Mouse (Mus musculus) E14TG2a.4 (cell line): ENCODE results near the gene Atg2b.

Source experiments
- CTCF ChIP-seq: conservative IDR thresholded peaks from 2 replicates; pipeline ENCODE4 v1.5.1; 2014; ENCODE audit warnings: low read length
- POU5F1 ChIP-seq: IDR thresholded peaks from 2 replicates; pipeline ENCODE4 v1.6.1; 2014; ENCODE audit warnings: low read length, borderline replicate concordance

DNA sequence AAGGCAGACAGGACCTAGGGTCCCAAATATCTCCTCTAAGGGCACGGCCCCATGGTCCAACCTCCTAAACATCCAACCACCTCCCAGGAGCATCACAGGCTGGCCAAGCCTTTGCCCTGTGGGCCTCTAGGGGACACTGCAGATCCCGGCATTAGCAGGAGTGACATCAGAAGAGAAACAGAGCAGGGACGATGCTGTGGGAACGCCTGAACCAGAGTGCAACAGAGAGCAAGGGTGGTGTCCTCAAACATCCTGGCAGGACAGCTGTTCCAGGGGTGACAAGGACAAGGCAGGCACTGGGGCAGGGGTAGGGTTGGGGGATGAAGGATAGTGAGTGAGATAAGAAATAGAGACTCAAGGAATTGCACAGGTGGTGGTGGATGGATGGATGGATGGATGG, 78.1 kb downstream of the Atg2b start:
- TF ChIP-seq CTCF (no peak), POU5F1 (no peak)
